Mouse (Mus musculus): Measurements from ENCODE around the gene Ltbr. TPM values are rescaled to one million over a fixed set of nuclear protein-coding genes. Genes with fewer than 3 reads are reported as not detected.
A peak's percentile ranks its signal among the peaks of the same experiment; 100 is the strongest.
"Not testable (repeated sequence)": the region's sequence is repeated elsewhere in the genome, so short reads cannot be mapped to it uniquely, and the experiment has no call there.

Ltbr gene
- total RNA-seq, 2 experiments from 2014 or later, result 27.4 to 31.8 TPM

DNA sequence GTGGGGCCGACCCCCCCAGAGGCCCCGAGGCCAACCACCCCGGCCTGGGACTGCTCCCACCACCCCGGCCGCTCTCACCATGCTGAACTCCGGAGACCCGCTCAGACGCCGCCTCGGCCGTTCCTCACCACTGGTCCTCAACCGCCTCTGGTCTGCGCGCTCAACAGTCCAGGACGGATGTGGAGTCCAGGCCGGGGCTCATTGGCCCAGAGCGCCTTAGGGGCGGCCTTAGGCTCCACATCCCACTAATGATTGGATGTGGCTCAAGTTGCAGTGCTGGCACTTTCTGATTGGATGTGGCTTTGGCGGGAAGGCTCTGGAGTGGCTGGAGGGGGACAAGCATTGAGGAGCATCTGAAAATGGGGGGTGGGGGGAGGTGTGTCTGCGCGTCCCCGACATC, 27.8 kb downstream of the Ltbr start, which contains the start of gene Tuba3a:
TSS of gene Tuba3a (minus strand) at position 153 of the 400 bp plus-strand sequence.
- no peak for DNase-seq (ENCODE audit: low spot score)
- intact Hi-C loops (cut with DNase I), result no loop called here

DNA sequence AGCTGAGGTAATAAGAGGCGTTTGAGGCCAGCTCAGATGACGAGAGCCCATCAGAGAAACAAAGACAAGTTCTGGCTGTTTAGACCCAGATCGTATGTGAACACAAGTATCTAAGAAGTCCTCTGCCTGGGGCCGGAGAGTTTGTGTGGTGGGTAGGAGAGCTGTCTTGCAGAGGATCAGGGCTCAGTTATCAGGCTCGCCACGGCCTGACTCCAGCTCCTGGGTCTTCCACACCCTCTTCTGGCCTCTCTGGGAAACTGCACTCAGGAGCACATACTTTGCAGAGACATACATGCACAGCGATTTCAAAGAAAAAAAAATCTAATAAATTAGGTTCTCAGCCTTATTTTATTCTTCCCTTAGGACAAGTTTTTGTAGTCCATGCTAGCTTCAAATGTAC, 28.9 kb downstream of the Ltbr start:
- intact Hi-C loops (cut with DNase I), result no loop called here
- no peak for DNase-seq (ENCODE audit: low spot score)

DNA sequence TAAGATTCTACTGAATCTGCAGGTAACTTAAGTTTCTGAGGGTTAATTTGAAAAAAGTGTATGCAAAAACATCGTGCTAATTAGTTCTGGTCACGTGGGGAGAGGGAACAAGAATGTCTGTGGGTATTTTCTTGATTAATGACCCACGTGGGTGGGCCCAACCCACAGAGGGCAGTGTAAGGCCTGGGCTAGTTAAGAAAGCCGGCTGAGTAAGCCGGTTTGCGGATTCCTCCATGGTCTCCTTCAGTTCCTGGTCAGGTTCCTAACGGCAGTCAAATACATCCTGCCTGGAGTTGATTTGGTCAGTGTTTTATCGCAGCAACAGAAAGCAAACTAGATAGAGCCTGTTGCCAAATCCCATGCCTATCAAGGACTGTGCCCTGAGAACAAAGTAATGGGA, 29.4 kb downstream of the Ltbr start:
- DNase-seq (ENCODE audit: low spot score), result no peak
- intact Hi-C loops (cut with DNase I), result no loop called here

DNA sequence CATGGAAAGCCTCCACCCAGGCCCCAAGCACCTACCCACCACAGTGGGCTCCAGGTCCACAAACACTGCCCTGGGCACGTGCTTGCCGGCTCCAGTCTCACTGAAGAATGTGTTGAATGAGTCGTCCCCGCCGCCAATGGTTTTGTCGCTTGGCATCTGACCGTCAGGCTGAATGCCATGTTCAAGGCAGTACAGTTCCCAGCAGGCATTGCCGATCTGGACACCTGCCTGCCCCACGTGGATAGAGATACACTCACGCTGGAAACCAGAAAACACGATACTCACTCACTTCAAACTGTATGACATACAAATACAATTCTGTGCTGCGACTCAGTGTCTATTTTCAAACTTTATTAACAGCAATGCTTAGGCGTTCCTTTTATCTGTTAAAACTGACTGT, 31.0 kb downstream of the Ltbr start:
- DNase-seq (ENCODE audit: low spot score); intact Hi-C loops (cut with DNase I): not testable (repeated sequence)

DNA sequence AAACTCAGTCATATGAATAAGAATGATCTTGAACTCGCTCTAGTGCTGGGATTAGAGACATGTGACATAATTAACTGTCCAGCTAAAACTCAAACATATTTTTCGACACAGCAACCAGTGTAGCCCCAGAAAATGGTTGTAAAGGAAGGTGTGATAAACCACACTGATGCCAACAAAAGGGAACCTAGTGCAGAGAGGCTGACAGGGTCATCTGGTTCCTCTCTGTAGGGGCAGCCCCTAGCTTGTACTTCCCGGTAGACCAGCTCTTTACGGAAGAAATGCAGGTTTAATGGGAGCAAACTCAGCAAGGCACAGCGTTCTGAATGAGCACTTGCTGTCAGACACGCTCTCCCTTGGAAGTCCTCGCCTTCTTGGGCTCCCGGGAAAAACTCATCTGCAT, 34.0 kb downstream of the Ltbr start:
- DNase-seq (ENCODE audit: low spot score), result no peak
- intact Hi-C loops (cut with DNase I), result loop anchor here (5.0 kb wide), 1 partner anchor 48 kb away; no protein-coding TSS in a partner anchor

DNA sequence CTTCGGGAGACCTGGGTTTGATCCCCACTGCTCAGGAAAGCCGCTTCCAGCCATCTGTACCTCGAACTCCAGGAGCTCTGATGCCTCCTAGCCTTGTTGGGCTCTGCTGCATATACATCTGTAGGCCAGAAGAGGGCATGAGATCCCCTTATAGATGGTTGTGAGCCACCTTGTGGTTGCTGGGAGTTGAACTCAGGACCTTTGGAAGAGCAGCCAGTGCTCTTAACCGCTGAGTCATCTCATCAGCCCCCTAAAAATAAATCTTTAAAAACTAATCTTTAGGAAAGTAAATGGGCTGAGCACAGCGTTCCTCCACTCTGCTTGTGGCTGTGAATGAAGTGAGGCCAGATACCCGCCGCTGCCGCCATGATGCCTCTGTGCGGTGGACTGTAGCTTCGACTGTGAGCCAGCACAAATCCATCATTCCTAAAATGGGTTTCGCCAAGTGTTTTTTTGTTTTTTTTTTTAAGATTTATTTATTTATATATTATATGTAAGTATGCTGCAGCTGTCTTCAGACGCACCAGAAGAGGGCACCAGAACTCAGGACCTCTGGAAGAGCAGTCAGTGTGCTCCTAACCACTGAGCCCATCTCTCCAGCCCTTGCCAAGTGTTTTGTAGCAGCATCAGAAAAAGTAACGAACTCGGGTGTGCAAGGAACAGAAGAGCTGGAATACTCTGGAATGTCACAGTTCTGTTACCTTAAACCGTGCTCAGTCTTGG, 38.7 kb downstream of the Ltbr start:
- intact Hi-C loops (cut with DNase I), result loop anchor here (2.0 to 5.0 kb wide), 5 partner anchors 52 to 228 kb away; partner anchors contain the start of genes Acrbp and Iffo1
- DNase-seq (ENCODE audit: low spot score), result no peak

DNA sequence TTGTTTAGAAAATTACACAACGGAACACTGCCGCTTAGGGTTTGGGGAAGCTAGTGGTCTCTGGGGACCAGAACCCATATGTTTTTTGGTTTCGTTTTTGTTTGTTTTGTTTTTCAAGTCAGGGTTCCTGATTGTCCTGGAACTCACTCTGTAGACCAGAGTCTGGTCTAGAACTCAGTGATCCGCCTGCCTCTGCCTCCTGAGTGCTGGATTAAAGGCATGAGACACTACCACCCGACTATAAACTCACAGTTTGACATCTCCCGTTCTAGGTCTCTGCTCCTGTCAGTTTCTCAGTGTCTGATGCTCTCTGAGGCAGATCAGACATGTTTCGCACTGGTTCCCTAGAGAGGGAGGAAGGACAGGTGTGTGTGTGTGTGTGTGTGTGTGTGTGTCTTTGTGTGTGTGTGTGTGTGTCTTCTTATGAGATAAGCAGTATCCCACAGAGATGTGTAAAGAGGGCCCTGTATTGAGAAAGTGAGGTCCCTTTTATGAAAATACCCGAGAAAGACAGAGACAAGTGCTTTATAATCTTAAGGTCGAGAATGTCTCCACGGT, 41.4 kb downstream of the Ltbr start:
- intact Hi-C loops (cut with DNase I), result loop anchor here (5.0 kb wide), 3 partner anchors 110 to 225 kb away; partner anchors contain the start of genes Acrbp and Iffo1
- no peak for DNase-seq (ENCODE audit: low spot score)

DNA sequence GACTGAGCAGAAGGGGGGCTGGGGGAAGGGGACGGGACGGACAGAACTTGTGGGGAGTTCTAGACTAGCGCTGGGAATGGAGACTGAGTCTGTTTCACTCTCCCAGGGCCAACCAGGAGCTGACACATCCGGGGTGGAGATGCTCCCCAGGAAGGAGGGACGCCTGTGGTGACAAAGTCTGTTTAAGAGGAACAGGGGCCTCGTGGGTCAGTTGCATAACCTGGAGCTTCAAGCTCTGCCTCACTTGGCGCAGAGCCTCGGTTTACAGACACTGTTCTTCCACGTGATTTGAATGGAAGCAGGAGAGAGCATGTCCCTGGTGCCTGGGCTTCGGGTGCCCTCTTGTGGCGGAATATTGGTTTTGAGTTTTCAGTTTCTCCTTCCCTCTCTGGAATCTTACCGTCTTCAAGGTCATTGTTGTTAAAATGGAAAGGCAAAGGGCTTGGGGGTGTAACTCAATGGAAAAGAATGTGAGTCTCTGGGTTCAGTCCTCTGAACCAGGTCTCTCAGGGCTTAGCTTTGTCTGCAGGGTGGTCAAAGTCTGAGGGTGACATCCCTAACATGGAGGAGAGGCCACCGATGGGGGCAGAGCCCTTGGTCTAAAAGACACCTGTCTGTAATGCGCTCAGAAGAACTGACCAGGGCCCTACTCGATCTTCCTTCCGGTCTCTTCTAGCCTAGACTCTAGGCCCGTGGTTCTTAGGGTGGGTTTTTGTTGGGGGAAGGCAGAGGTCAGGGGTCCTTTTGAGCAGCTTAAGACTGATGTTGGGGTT, 42.0 kb downstream of the Ltbr start:
- intact Hi-C loops (cut with DNase I), result loop anchor here (5.0 kb wide), 3 partner anchors 109 to 224 kb away; partner anchors contain the start of genes Acrbp and Iffo1

DNA sequence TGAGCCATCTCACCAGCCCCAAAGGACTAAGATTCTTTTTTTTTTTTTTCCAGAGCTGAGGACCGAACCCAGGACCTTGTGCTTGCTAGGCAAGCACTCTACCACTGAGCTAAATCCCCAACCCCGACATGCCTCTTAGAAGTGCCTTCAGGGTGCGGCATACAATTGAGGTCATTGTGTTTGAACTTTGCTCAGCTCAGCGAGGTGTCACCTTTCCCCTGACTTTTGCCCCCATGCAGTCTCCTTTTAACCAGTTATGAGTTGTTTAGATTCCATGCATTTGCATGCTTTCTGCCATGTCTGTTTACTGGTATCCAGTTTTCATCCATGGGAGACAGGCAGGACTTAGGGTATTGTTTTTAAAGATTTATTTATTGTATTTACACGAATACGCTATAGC, 44.9 kb downstream of the Ltbr start:
- intact Hi-C loops (cut with DNase I), result no loop called here
- DNase-seq (ENCODE audit: low spot score), result no peak

More for the DNA sequence above, 42.0 kb downstream of the Ltbr start:
- DNase-seq (ENCODE audit: low spot score), result peak; percentile 86

DNA sequence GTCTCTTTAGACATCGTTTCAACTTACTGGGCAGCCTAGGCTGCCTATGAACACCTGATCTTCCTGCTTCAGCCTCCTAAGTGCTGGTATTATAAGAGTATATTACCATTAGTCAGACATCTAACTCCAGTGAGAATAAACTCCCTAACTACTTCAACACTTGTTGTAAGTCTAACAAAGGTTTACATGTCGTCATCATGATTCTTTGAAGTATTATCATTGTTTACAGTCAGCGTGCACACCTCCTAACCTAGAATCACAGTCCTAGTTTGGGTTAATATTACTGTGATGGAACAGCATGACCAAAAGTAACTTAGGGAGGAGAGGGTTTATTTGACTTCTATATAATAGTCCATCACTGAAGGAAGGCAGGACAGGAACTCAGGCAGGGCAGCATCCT, 46.2 kb downstream of the Ltbr start:
- no peak for DNase-seq (ENCODE audit: low spot score)
- intact Hi-C loops (cut with DNase I), result no loop called here

DNA sequence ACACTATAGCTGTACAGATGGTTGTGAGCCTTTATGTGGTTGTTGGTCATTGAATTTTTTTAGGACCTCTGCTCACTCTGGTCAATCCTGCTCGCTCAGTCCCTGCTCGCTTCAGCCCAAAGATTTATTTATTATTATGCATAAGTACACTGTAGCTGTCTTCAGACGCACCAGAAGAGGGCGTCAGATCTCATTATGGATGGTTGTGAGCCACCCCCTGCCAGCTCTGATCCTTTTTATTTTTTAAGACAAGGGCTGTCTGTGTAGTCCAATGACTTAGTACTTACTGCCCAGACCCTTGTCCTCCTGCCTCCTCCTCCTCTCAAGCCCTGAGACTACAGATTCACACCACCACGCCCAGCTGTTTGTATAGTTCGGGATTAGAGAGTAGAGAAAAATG, 47.1 kb downstream of the Ltbr start:
- intact Hi-C loops (cut with DNase I), result not testable (repeated sequence)

DNA sequence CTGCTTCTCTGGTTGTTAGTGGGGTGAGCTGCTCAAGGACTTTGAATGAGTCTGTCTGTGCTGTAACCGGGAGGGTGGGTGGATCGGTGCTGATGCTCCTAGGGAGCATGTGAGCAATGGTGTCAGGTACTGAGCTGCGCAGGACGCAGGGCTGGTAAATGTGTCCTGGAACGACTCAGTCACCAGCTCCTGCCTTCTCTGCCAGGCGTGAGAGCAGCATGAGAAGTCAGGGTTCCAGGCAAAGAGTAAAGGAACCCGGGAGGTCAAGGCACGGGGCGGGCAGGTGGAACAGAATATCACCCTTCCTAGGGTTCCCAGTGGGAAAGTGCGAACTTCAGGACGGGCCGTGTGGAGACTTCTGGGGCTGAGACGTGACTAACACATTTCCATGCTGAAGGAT, 47.6 kb downstream of the Ltbr start:
- DNase-seq (ENCODE audit: low spot score), result no peak
- intact Hi-C loops (cut with DNase I), result no loop called here

More for the DNA sequence above, 47.1 kb downstream of the Ltbr start:
- not testable (repeated sequence) for DNase-seq (ENCODE audit: low spot score)

DNA sequence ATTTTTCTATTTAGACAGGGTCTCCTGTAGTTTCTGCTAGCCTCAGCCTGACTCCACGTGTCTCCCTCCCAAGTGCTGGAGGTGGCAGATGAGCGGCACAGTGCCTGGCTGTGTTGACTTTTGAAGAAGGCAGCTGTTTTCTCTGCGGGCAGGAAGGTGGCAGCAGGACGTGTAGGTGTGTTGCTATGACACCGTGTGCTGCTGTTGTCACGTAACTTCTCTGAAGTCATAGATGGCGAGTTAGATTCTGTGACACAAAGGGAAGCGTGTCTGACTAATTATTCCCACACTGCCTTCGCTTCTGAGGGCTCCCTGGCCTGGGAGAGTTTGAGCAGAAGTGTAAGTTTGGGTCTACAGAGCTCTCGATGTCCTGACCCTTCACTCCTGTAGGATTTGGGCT, 48.4 kb downstream of the Ltbr start:
- DNase-seq (ENCODE audit: low spot score), result no peak
- intact Hi-C loops (cut with DNase I), result loop anchor here (2.0 kb wide), 1 partner anchor 42 kb away; no protein-coding TSS in a partner anchor

DNA sequence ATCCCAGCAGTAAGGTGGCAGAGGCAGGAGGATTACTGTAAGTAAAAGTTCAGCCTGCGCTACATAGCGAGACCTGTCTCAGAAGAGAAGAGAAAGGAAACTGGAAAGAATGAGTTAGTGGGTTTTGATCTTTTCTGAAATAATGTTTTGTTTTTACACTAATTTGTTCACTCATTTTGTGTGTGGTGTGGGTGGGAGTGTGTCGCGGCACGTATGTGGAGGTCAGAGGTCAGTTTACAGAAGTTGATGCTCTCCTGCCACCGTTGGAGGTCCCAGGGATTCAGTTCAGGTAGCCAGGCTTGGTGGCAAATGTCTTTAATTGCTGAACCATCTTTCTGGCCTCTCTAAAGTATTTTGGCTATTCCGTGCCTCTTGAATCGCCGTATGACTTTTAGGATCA, 49.5 kb downstream of the Ltbr start:
- intact Hi-C loops (cut with DNase I), result loop anchor here (2.0 kb wide), 1 partner anchor 41 kb away; no protein-coding TSS in a partner anchor
- DNase-seq (ENCODE audit: low spot score), result no peak

DNA sequence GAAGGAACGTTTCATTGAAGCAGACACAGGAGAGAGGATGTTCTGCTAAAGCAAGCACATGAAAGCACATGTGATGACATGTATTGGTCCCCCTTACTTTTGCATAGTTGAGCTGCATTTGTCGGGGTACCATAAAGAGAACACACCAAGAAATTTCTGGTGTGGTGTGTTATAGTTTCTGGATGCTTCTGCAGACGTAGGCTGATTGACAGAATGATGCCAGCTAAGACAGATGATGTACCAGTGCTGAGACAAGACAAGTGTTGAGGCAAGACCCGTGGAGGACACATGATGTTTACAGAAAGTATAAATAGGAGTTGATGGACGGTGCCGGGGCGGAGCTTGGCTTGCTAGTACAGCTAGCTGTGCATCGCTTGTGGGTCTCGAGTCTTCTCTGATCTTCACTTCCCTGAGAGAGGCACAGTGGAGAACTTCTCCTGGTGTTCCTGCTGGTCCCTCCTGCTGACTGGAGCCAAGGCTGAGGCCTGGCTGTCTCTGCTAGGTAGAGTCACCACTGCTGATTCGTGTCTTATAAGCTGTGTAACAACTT, 53.6 kb downstream of the Ltbr start:
- DNase-seq (ENCODE audit: low spot score), result no peak
- intact Hi-C loops (cut with DNase I), result no loop called here

Other genes starting within 250 kb of the Ltbr start
- not detected for gene Lpar5, start 246.0 kb downstream of the Ltbr start, total RNA-seq (2021)
- gene Chd4, start 217.9 kb downstream of the Ltbr start, total RNA-seq (2021), result 100 to 1,000 TPM; 111 to 116 TPM
- 10 to 100 TPM; 19.4 to 20.0 TPM for gene Nop2, start 182.0 kb downstream of the Ltbr start, total RNA-seq (2021)
- 10 to 100 TPM in 1 of 2 experiments, 1 to 10 TPM in 1; 7.1 to 12.0 TPM for gene Iffo1, start 168.6 kb downstream of the Ltbr start, total RNA-seq (2021)
- gene Gapdh, start 147.4 kb downstream of the Ltbr start, total RNA-seq (2021), result 1,000 to 10,000 TPM; 4,843 to 4,911 TPM
- 10 to 100 TPM; 21.9 to 26.8 TPM for gene Ncapd2, start 122.2 kb downstream of the Ltbr start, total RNA-seq (2021)
- 100 to 1,000 TPM; 308 to 324 TPM for gene Mrpl51, start 122.1 kb downstream of the Ltbr start, total RNA-seq (2021)
- gene Vamp1, start 98.3 kb downstream of the Ltbr start, total RNA-seq (2021), result 1 to 10 TPM; 6.2 to 6.3 TPM
- 1 to 10 TPM; 4.1 to 5.0 TPM for gene Tapbpl, start 82.0 kb downstream of the Ltbr start, total RNA-seq (2021)
- gene Cd27, start 76.9 kb downstream of the Ltbr start, total RNA-seq (2021), result under 1 TPM; 0.16 to 0.36 TPM
- not detected for gene Tuba3a, start 27.8 kb downstream of the Ltbr start, total RNA-seq (2021)
- under 1 TPM; 0.70 TPM for gene Scnn1a, start 6.8 kb upstream of the Ltbr start, total RNA-seq (2021)
- gene Tnfrsf1a, start 35.5 kb upstream of the Ltbr start, total RNA-seq (2021), result 10 to 100 TPM; 53.2 to 60.8 TPM
- gene Plekhg6, start 66.9 kb upstream of the Ltbr start, total RNA-seq (2021), result not detected
- gene Cd9, start 180.9 kb upstream of the Ltbr start, total RNA-seq (2021), result 10 to 100 TPM; 57.5 to 63.4 TPM
- 100 to 1,000 TPM; 104 to 114 TPM for gene Vwf, start 232.9 kb upstream of the Ltbr start, total RNA-seq (2021)